Mouse (Mus musculus): Measurements from ENCODE around the gene Nudt15. TPM values are rescaled to one million over a fixed set of nuclear protein-coding genes. Genes with fewer than 3 reads are reported as not detected.

Nudt15 gene
- polyA plus RNA-seq, 1 experiment from 2014 or later, result 12.1 TPM

DNA sequence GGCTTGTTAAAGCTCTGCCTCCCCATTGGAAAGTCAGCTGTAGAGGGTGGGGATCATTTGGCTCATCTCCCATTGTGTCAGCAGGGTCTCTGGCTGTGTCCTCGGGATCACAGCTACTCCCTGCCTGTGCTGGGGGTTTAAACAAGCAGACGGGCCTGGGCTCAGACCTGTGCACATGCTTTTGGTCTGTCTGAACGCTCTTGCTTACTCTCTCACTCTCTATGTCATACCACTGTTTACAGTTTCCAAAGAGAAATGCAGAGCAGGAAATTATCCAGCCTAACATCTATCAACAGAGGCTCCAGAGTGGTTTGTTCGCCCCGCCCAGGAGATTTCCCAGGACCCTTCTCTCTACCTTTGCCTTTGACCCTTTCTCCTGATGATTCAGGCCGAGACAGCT, 46.3 kb downstream of the Nudt15 start:
- Histone ChIP-seq H3K27me3 (ENCODE audit: control insufficient read depth, insufficient read depth, low read length) (no peaks in the 10 kb centered on the region), H3K4me2 (replicated peaks; ENCODE audit: low read depth, low read length) (no peak overlapping the region), H3K36me3 (ENCODE audit: control insufficient read depth, insufficient read depth, low read length) (no peaks in the 10 kb centered on the region), H3K9me3 (ENCODE audit: control insufficient read depth, low read length) (no peaks in the 10 kb centered on the region), H3K9ac (ENCODE audit: low read depth, low read length) (no peak overlapping the region), H3K4me3 (ENCODE audit: low read length) (no peak overlapping the region), H3K4me1 (ENCODE audit: control insufficient read depth, insufficient read depth, low read length) (no peaks in the 10 kb centered on the region), H3K27ac (ENCODE audit: low read depth, low read length) (no peak overlapping the region)
- WGBS, result 64% methylated on average over 6 of the region's 6 CpGs
- no peak for ATAC-seq (ENCODE audit: low FRiP score, low TSS enrichment)

DNA sequence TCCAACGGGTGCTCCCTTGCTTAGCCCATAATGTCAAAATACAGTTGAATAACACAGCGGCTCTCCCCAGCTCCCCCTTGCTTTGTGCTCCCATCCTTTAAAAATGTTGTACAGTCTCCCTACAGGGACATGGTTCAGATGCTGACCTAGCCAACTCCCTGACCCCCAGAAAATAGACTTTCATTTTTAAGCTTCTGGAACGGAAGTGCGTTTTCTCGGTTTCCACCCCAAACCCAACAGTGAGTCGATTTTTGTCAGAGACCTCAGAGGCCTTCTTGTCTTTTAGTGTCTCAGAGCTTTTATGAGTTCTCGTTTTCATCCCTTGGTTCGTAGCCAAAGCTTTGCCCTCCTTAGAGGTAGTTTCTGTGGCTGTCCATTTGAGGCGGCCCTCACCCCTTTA, 46.8 kb downstream of the Nudt15 start:
- Histone ChIP-seq H3K27ac (ENCODE audit: low read depth, low read length) (no peak overlapping the region), H3K9me3 (ENCODE audit: control insufficient read depth, low read length) (no peaks in the 10 kb centered on the region), H3K4me2 (replicated peaks; ENCODE audit: low read depth, low read length) (no peak overlapping the region), H3K9ac (ENCODE audit: low read depth, low read length) (no peak overlapping the region), H3K36me3 (ENCODE audit: control insufficient read depth, insufficient read depth, low read length) (no peaks in the 10 kb centered on the region), H3K4me3 (ENCODE audit: low read length) (no peak overlapping the region), H3K27me3 (ENCODE audit: control insufficient read depth, insufficient read depth, low read length) (no peaks in the 10 kb centered on the region), H3K4me1 (ENCODE audit: control insufficient read depth, insufficient read depth, low read length) (no peaks in the 10 kb centered on the region)
- ATAC-seq (ENCODE audit: low FRiP score, low TSS enrichment), result no peak
- WGBS, result 83% methylated on average over 9 of the region's 9 CpGs

GRCm38 (mm10) chr14:73495753-73496152, 52.3 kb downstream of the Nudt15 start:
- no peak overlapping the region for H3K4me2 ChIP-seq (replicated peaks; ENCODE audit: low read depth, low read length)
- H3K9me3 ChIP-seq (ENCODE audit: control insufficient read depth, low read length), result no peaks in the 10 kb centered on the region
- no peak overlapping the region for H3K4me3 ChIP-seq (ENCODE audit: low read length)
- no peaks in the 10 kb centered on the region for H3K27me3 ChIP-seq (ENCODE audit: control insufficient read depth, insufficient read depth, low read length)
- no peaks in the 10 kb centered on the region for H3K36me3 ChIP-seq (ENCODE audit: control insufficient read depth, insufficient read depth, low read length)
- WGBS, result 86% methylated on average over 7 of the region's 7 CpGs
- ATAC-seq (ENCODE audit: low FRiP score, low TSS enrichment), result no peak
- no peak overlapping the region for H3K27ac ChIP-seq (ENCODE audit: low read depth, low read length)
- H3K4me1 ChIP-seq (ENCODE audit: control insufficient read depth, insufficient read depth, low read length), result no peaks in the 10 kb centered on the region
- H3K9ac ChIP-seq (ENCODE audit: low read depth, low read length), result no peak overlapping the region

DNA sequence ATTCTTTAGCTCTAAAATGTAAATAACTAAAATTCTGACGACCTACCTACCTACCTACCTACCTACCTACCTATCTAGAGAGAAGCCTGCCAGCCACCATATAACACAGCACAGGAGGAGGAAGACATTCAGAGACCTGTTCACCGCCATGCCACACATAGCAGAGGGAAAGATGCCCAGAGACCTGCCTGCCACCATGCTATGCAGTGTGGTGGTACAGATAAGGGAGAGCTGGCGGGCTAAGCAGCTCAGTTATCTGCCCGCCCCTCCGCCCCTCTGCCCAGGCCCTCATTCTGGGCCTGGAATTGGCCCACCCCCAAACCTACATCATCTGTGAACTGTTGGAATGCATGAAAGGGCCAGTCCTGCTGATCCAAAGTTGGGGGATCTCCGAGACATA, 53.9 kb downstream of the Nudt15 start:
- Histone ChIP-seq H3K9ac (ENCODE audit: low read depth, low read length) (no peak overlapping the region), H3K4me3 (ENCODE audit: low read length) (no peak overlapping the region)
- 84% methylated on average over 6 of the region's 6 CpGs for WGBS

DNA sequence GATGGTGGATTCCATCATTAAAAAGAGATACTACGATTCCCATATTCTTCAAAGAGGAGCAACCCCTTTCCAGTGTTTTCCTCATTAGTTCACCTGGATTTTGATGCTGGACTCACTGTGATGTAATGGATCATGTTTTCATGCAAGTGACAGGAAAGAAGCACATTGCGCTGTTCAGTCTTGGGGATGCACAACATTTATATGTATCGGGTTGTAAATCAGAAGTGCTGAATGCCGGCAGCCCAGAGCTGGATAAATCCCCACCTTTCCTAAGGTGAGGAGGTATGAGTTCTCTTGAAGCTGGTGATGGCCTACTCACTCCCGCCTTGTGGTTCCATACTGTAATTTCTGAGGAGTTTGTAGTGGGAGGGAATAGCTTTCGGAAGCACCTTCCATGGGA, 54.7 kb downstream of the Nudt15 start:
- Histone ChIP-seq H3K4me2 (replicated peaks; ENCODE audit: low read depth, low read length) (no peak overlapping the region), H3K27me3 (ENCODE audit: control insufficient read depth, insufficient read depth, low read length) (no peaks in the 10 kb centered on the region), H3K4me1 (ENCODE audit: control insufficient read depth, insufficient read depth, low read length) (no peaks in the 10 kb centered on the region), H3K27ac (ENCODE audit: low read depth, low read length) (no peak overlapping the region), H3K4me3 (ENCODE audit: low read length) (no peak overlapping the region), H3K36me3 (ENCODE audit: control insufficient read depth, insufficient read depth, low read length) (no peaks in the 10 kb centered on the region), H3K9ac (ENCODE audit: low read depth, low read length) (no peak overlapping the region), H3K9me3 (ENCODE audit: control insufficient read depth, low read length) (no peaks in the 10 kb centered on the region)
- no peak for ATAC-seq (ENCODE audit: low FRiP score, low TSS enrichment)
- WGBS, result 88% methylated on average over 6 of the region's 6 CpGs

More for the DNA sequence above, 53.9 kb downstream of the Nudt15 start:
- Histone ChIP-seq H3K9me3 (ENCODE audit: control insufficient read depth, low read length) (no peaks in the 10 kb centered on the region), H3K4me2 (replicated peaks; ENCODE audit: low read depth, low read length) (no peak overlapping the region), H3K4me1 (ENCODE audit: control insufficient read depth, insufficient read depth, low read length) (no peaks in the 10 kb centered on the region), H3K36me3 (ENCODE audit: control insufficient read depth, insufficient read depth, low read length) (no peaks in the 10 kb centered on the region), H3K27me3 (ENCODE audit: control insufficient read depth, insufficient read depth, low read length) (no peaks in the 10 kb centered on the region), H3K27ac (ENCODE audit: low read depth, low read length) (no peak overlapping the region)
- no peak for ATAC-seq (ENCODE audit: low FRiP score, low TSS enrichment)

- H3K36me3 ChIP-seq (ENCODE audit: control insufficient read depth, insufficient read depth, low read length), result no peaks in the 10 kb centered on the region
- H3K4me3 ChIP-seq (ENCODE audit: low read length), result no peak overlapping the region
- no peaks in the 10 kb centered on the region for H3K27me3 ChIP-seq (ENCODE audit: control insufficient read depth, insufficient read depth, low read length)
- H3K4me1 ChIP-seq (ENCODE audit: control insufficient read depth, insufficient read depth, low read length), result no peaks in the 10 kb centered on the region
- no peak overlapping the region for H3K9ac ChIP-seq (ENCODE audit: low read depth, low read length)
- no peak for ATAC-seq (ENCODE audit: low FRiP score, low TSS enrichment)
- WGBS, result 68% methylated on average over 5 of the region's 5 CpGs
- no peaks in the 10 kb centered on the region for H3K9me3 ChIP-seq (ENCODE audit: control insufficient read depth, low read length)
- H3K27ac ChIP-seq (ENCODE audit: low read depth, low read length), result no peak overlapping the region
- no peak overlapping the region for H3K4me2 ChIP-seq (replicated peaks; ENCODE audit: low read depth, low read length)
Measured at GRCm38 (mm10) chr14:73486641-73487040, 61.4 kb downstream of the Nudt15 start.

DNA sequence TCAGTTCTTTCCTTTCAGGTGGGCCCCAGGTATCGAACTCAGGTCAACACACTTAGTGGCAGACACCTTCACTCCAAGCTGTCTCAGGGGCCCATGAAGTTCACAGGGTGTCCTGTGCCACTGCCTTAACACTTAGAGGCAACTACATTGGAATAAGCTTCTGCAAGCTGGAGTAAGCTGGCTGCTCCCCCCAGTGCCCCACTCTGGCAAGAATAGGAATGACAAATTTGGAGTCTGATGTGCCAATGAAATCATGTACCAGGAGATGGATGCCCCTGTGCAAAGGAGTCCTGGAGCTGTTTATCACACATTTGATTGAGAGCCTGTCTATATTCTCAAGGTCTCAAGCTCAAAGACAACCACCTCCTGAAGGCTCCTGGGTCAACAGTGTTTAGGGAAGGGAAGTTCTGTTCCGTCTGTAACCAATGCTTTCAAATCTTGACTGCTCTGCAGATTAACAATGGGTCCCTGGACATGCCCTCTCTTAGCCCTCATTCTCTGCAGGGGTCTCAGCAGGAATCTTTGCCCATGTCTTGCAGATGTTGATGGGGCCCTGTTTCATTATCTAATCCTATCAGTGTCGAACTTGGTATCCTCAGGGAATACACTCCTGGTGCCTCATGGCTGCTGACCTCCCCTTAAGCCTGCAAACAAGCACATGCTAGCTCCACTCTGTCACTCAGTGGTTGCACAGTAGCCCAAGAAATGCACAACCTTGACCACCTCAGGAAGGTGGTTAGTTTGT, 63.5 kb downstream of the Nudt15 start:
- Histone ChIP-seq H3K4me3 (ENCODE audit: low read length) (no peak overlapping the region), H3K36me3 (ENCODE audit: control insufficient read depth, insufficient read depth, low read length) (no peaks in the 10 kb centered on the region), H3K27ac (ENCODE audit: low read depth, low read length) (no peak overlapping the region), H3K9ac (ENCODE audit: low read depth, low read length) (no peak overlapping the region), H3K4me2 (replicated peaks; ENCODE audit: low read depth, low read length) (no peak overlapping the region), H3K27me3 (ENCODE audit: control insufficient read depth, insufficient read depth, low read length) (no peaks in the 10 kb centered on the region), H3K9me3 (ENCODE audit: control insufficient read depth, low read length) (no peaks in the 10 kb centered on the region), H3K4me1 (ENCODE audit: control insufficient read depth, insufficient read depth, low read length) (no peaks in the 10 kb centered on the region)
- 76% methylated on average over 3 of the region's 3 CpGs for WGBS
- no peak for ATAC-seq (ENCODE audit: low FRiP score, low TSS enrichment)

DNA sequence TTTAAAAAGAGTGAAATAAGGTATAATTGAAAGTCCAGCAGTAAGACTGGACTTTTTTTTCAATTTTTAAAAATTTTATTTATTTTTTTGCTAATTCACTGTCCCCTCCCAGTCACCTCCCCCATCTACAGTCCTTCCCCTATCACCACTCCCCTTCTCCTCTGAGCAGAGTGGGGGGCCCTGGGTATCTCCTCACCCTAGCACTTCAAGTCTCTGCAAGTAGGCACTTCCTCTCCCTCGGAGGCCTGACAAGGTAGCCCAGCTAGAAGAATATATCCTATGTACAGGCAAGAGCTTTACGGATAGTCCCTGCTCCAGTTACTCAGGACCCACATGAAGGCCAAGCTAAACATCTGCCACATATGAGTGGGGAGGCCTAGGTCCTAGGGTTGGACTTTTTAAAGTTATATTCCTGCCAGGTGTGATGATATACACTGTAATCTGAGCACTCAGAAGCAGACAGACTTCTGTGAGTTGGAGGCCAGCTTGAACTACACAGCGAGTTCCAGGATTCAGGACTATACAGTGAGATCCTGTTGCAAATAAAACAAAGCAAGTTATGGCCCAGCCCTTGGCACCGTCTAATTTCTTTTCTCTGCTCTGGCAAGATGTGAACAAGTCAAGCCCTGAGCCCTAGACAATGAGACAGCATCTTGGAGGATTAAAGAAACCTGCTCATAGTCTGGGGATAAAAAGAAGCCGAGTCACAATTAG, 64.4 kb downstream of the Nudt15 start:
- 43% methylated on average over 5 of the region's 5 CpGs for WGBS
- no peaks in the 10 kb centered on the region for H3K27me3 ChIP-seq (ENCODE audit: control insufficient read depth, insufficient read depth, low read length)
- ATAC-seq (ENCODE audit: low FRiP score, low TSS enrichment), result peak; percentile 70
- no peak overlapping the region for H3K9ac ChIP-seq (ENCODE audit: low read depth, low read length)
- H3K27ac ChIP-seq (ENCODE audit: low read depth, low read length), result no peak overlapping the region
- H3K36me3 ChIP-seq (ENCODE audit: control insufficient read depth, insufficient read depth, low read length), result no peaks in the 10 kb centered on the region
- no peaks in the 10 kb centered on the region for H3K9me3 ChIP-seq (ENCODE audit: control insufficient read depth, low read length)
- no peaks in the 10 kb centered on the region for H3K4me1 ChIP-seq (ENCODE audit: control insufficient read depth, insufficient read depth, low read length)
- no peak overlapping the region for H3K4me3 ChIP-seq (ENCODE audit: low read length)
- H3K4me2 ChIP-seq (replicated peaks; ENCODE audit: low read depth, low read length), result no peak overlapping the region

DNA sequence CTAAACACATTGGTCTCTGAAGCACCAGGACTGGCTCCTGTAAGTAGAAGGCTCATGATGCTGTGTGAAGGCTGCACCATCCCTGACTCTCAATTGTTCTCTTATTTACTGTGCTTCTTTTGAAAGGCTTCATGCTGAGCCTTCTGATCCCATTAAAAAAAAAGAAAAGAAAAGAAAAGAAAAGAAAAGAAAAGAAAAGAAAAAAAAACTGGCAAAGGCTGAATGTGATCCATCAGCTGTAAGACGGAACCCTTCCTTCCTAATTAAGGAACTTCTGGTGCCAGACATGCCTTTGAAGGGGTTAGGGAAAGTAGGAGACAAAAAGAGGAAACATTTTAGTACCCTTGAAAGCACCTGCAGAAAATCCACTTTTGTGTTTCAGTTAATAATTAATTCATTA, 68.3 kb downstream of the Nudt15 start:
- Histone ChIP-seq H3K27ac (ENCODE audit: low read depth, low read length) (no peak overlapping the region), H3K4me1 (ENCODE audit: control insufficient read depth, insufficient read depth, low read length) (peaks cover 4% of the 10 kb centered on the region; the same call in 1 of the 2 replicates), H3K27me3 (ENCODE audit: control insufficient read depth, insufficient read depth, low read length) (no peaks in the 10 kb centered on the region), H3K4me2 (replicated peaks; ENCODE audit: low read depth, low read length) (no peak overlapping the region), H3K4me3 (ENCODE audit: low read length) (no peak overlapping the region), H3K9ac (ENCODE audit: low read depth, low read length) (no peak overlapping the region), H3K36me3 (ENCODE audit: control insufficient read depth, insufficient read depth, low read length) (no peaks in the 10 kb centered on the region), H3K9me3 (ENCODE audit: control insufficient read depth, low read length) (no peaks in the 10 kb centered on the region)
- WGBS, result 73% methylated on average over 1 of the region's 1 CpGs
- no peak for ATAC-seq (ENCODE audit: low FRiP score, low TSS enrichment)

Data from kidney, embryonic 14.5 days (tissue).